Mouse (Mus musculus) spleen, adult 2 months (tissue): ENCODE measurements around the gene Zbtb16. TPM values are rescaled to one million over a fixed set of nuclear protein-coding genes. Genes with fewer than 3 reads are reported as not detected.

Experiments used
- DNase-seq, 2 experiments: peaks; one replicate each; pipeline versions ENCODE4 v3.0.0 to v3.0.0-alpha.2; 2012 to 2021; ENCODE audit warnings: low spot score in 2 of 2, low read depth in 1 of 2
- H3K27ac ChIP-seq: fragments of 200-500 bp; 2 replicates; pipeline ENCODE4 v1.5.1; 2012; ENCODE audit warnings: low read length, inconsistent platforms; ENCODE audit not compliant: insufficient read depth
- H3K27me3 ChIP-seq: fragments of 200-500 bp; 2 replicates; pipeline ENCODE4 v1.6.1; 2012; ENCODE audit warnings: mild to moderate bottlenecking, moderate library complexity, low read length, inconsistent platforms; ENCODE audit not compliant: control insufficient read depth, insufficient read depth
- H3K36me3 ChIP-seq: fragments of 200-500 bp; 2 replicates; pipeline ENCODE4 v1.6.1; 2012; ENCODE audit warnings: mild to moderate bottlenecking, low read length, inconsistent platforms; ENCODE audit not compliant: control insufficient read depth, insufficient read depth
- H3K4me1 ChIP-seq: fragments of 200-500 bp; 2 replicates; pipeline ENCODE4 v1.6.1; 2011; ENCODE audit warnings: inconsistent platforms; ENCODE audit not compliant: control insufficient read depth, insufficient read depth, insufficient read length
- H3K4me3 ChIP-seq: fragments of 200-500 bp; 2 replicates; pipeline ENCODE4 v1.5.1; 2011; ENCODE audit warnings: mild to moderate bottlenecking, inconsistent platforms; ENCODE audit not compliant: insufficient read depth, insufficient read length; ENCODE audit errors: extremely low read depth
- CTCF ChIP-seq: fragments of 200-500 bp; IDR thresholded peaks from 2 replicates; pipeline ENCODE4 v1.5.1; 2011; ENCODE audit warnings: mild to moderate bottlenecking, inconsistent platforms; ENCODE audit not compliant: insufficient read depth, insufficient read length, insufficient replicate concordance; ENCODE audit errors: extremely low read depth
- POLR2A ChIP-seq: fragments of 200-500 bp; IDR thresholded peaks from 2 replicates; pipeline ENCODE4 v1.6.1; 2011; ENCODE audit warnings: low read depth, low read length, inconsistent platforms
- WGBS: fragments of 180-500 bp; shearing (Covaris S2); methylation state at CpG from one replicate; pipeline ENCODE4 v1.1.7; 2018; 5-methylcytosine and 5-hydroxymethylcytosine counted together
- polyA plus RNA-seq: library from polyadenylated mRNA; depleted of rRNA; stranded (reverse); fragments of >200 nt; gene quantifications from 2 replicates; pipeline ENCODE4 v1.2.3, GENCODE M21; 2012

Gene Zbtb16
- polyA plus RNA-seq, 1 experiment, result 2.5 TPM

GRCm38 (mm10) chr9:48859828-48860525 lies 24.0 kb upstream of the Zbtb16 start:
- Histone ChIP-seq H3K36me3 (no peaks in the 10 kb centered on the region), H3K4me3 (no peak overlapping the region), H3K27ac (no peak overlapping the region), H3K27me3 (no peaks in the 10 kb centered on the region), H3K4me1 (no peaks in the 10 kb centered on the region)
- WGBS, result 70% methylated on average over 10 of the region's 10 CpGs
- DNase-seq, result no peak
- no peak for TF ChIP-seq CTCF
- no peak for TF ChIP-seq POLR2A

DNA sequence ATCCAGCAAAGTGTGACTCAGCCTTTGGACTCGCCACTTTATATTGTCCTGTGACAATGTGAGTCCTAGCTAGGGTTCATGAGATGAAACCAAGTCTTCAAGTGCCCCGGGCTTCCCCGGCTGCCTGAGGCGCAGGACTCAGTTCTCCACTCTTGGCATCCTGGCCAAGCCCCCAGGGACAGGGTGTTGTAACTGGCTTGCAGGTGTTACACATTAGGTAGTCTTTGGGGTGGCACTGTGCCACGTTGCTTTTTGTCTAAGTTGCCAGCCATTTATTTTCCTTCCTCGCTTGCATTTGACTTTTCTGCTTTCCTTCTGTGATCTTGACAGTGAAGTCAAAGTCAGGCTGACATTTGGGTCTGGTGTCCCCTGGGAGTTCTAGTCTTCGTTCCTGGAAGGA lies 21.9 kb upstream of the Zbtb16 start:
- H3K27ac ChIP-seq, result no peak overlapping the region
- no peaks in the 10 kb centered on the region for H3K27me3 ChIP-seq
- WGBS, result 62% methylated on average over 7 of the region's 7 CpGs
- no peak for DNase-seq
- TF ChIP-seq CTCF (no peak), POLR2A (no peak)
- no peak overlapping the region for H3K4me3 ChIP-seq
- no peaks in the 10 kb centered on the region for H3K36me3 ChIP-seq
- no peaks in the 10 kb centered on the region for H3K4me1 ChIP-seq

DNA sequence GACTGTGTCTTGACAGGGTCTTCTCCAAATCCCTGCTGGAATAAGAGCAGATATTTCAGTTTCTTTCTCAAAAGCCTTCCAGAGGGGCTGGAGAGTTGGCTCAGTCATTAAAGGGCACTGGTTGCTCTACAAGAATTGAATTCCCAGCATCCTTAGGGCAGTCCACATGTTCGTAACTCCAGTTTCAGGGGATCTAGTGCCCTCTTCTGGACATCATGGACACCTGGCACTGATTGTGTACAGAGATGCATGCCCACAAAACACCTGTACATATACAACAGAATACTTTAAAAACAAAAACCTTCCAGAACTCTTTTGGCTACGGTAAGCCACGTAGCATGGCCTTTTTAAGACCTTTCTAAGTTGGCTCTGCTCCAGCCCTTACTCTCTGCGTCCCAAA lies 20.2 kb upstream of the Zbtb16 start:
- no peaks in the 10 kb centered on the region for H3K27me3 ChIP-seq
- H3K27ac ChIP-seq, result no peak overlapping the region
- DNase-seq, result no peak
- no peaks in the 10 kb centered on the region for H3K4me1 ChIP-seq
- no peaks in the 10 kb centered on the region for H3K36me3 ChIP-seq
- WGBS, result 84% methylated on average over 4 of the region's 4 CpGs
- no peak for TF ChIP-seq POLR2A
- TF ChIP-seq CTCF, result no peak
- no peak overlapping the region for H3K4me3 ChIP-seq

DNA sequence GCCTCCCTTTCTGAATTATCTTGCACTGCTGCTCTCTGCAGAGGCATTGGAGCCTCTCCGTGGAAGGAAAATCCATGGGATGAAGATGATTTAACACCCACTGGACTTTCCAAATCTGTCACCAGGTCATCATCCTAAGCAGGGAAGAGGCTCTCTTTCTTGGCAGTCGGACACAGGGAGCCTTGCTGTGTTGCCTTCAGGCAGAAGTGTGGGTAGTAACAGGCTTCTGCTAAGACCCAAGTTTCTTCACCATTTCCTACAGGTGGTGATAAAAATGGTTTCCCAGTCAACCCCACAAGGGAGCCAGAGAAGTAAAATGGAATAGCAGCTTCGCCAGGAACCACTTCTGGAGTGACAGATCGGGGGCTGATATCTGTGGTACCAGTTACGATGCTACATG lies 13.5 kb upstream of the Zbtb16 start:
- Histone ChIP-seq H3K27ac (no peak overlapping the region), H3K4me3 (no peak overlapping the region), H3K4me1 (no peaks in the 10 kb centered on the region), H3K36me3 (no peaks in the 10 kb centered on the region), H3K27me3 (no peaks in the 10 kb centered on the region)
- 90% methylated on average over 5 of the region's 5 CpGs for WGBS
- TF ChIP-seq CTCF, result no peak
- no peak for TF ChIP-seq POLR2A
- DNase-seq, result no peak

GRCm38 (mm10) chr9:48839568-48839967 lies 3.5 kb upstream of the Zbtb16 start:
- 0 out of 2 replicates have a peak, but pooled peaks cover 4% of the 10 kb centered on the region for H3K4me1 ChIP-seq
- no peak for DNase-seq
- H3K27me3 ChIP-seq, result peaks cover 12% of the 10 kb centered on the region
- 85% methylated on average over 3 of the region's 3 CpGs for WGBS
- H3K27ac ChIP-seq, result no peak overlapping the region
- no peak for TF ChIP-seq POLR2A
- TF ChIP-seq CTCF, result no peak
- no peak overlapping the region for H3K4me3 ChIP-seq
- no peaks in the 10 kb centered on the region for H3K36me3 ChIP-seq

- TF ChIP-seq POLR2A, result no peak
- TF ChIP-seq CTCF, result no peak
- no peak overlapping the region for H3K4me3 ChIP-seq
- H3K4me1 ChIP-seq, result 0 out of 2 replicates have a peak, but pooled peaks cover 4% of the 10 kb centered on the region
- peaks cover 12% of the 10 kb centered on the region for H3K27me3 ChIP-seq
- no peaks in the 10 kb centered on the region for H3K36me3 ChIP-seq
- H3K27ac ChIP-seq, result no peak overlapping the region
- no peak for DNase-seq
- WGBS, result 75% methylated on average over 4 of the region's 4 CpGs
Measured at GRCm38 (mm10) chr9:48838346-48838745, 2.3 kb upstream of the Zbtb16 start.

DNA sequence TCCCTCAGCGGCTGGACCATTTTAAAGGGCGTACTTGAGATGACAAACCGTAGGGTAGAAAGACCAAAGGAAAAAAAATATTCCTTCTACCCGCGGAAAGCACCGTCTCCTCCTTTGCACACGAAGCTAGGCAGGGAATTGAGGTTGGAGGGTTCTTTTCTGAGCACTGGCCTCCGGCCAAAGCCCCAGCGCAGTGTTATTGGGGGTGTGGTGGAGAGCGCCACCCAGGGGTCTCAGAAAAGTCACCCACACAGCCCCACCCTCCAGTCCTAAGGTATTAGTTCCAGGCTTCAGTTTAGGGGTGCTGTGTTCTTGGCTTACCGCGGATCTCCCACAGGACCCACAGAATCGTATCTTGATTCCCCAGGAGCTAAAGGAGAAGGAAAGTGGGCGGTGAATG lies 1.2 kb upstream of the Zbtb16 start:
- 5% methylated on average over 14 of the region's 14 CpGs for WGBS
- peaks cover 12% of the 10 kb centered on the region for H3K27me3 ChIP-seq

More for the DNA sequence above, 1.2 kb upstream of the Zbtb16 start:
- H3K4me3 ChIP-seq, result no peak overlapping the region
- TF ChIP-seq POLR2A (no peak), CTCF (no peak)
- no peaks in the 10 kb centered on the region for H3K36me3 ChIP-seq
- no peak overlapping the region for H3K27ac ChIP-seq
- 0 out of 2 replicates have a peak, but pooled peaks cover 4% of the 10 kb centered on the region for H3K4me1 ChIP-seq
- DNase-seq, result no peak
